Mouse (Mus musculus): Measurements from ENCODE around the gene Pla2g5. TPM values are rescaled to one million over a fixed set of nuclear protein-coding genes. Genes with fewer than 3 reads are reported as not detected.

Pla2g5 gene
- polyA plus RNA-seq, 1 experiment from 2014 or later, result not detected

DNA sequence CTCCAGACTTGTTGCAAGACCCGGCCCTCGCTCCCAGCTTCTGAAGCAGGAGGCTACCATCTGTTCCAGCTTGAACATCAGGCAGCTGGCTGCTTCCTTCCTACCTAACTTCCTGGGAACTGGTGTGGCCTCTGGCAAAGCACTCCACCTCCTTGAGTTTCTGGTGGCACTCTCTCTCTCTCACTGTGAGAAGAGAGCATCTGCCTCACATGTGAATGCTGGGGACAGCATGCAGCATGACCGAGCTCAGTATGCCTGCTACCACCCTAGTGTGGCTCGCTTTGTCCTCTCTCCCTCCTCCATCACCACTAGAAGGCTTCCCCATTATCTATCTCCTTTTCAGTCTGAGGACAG, 66.1 kb downstream of the Pla2g5 start:
- 46% methylated on average over 4 of the region's 4 CpGs for whole genome bisulfite sequencing (ENCODE audit: insufficient replicate concordance)
- ATAC-seq (ENCODE audit: low read depth), result no peak

DNA sequence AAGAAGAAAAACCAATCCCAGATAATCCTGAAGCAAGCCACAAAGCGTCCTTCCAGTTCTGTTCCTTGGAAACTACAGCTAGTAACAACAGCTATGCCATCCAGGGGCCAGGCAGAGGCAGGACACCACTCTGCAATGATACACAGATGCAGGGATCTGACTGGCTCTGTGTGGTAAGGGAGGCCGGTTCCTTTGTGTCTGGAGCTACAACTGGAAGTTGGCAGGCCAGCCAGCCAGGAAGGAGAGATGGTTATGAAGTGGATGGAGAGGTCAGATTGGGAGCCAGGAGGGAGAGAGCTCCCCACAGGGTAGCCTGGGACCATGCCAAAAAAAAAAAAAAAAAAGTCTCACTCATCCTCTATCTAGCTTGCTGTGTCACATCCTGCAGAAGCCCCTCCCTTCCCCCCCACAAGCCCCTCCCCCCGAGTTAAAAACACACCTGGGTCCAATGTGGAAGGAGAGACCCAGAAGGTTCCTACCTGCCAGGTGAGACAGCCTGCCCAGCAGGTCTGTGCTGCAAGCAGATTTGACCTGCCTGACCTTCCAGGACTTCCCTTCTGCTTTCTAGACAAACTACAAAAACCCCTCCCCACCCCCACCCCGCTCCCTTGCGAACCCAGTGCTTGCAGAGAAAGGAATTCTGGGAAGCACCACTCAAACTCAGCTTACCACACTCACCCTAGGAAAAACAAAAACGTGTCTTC, 66.6 kb downstream of the Pla2g5 start:
- H3K4me1 ChIP-seq (ENCODE audit: control insufficient read depth, low read depth, low read length), result no peaks in the 10 kb centered on the region
- H3K27me3 ChIP-seq (ENCODE audit: control insufficient read depth, insufficient read depth, low read depth, low read length), result no peaks in the 10 kb centered on the region
- no peak overlapping the region for H3K4me2 ChIP-seq (ENCODE audit: low read depth, low read length)
- no peak for ATAC-seq (ENCODE audit: low read depth)
- H3K4me3 ChIP-seq (ENCODE audit: low read depth, low read length), result no peak overlapping the region
- H3K9me3 ChIP-seq (replicated peaks; ENCODE audit: control insufficient read depth, low read length), result no peaks in the 10 kb centered on the region
- H3K27ac ChIP-seq (ENCODE audit: low read length), result no peak overlapping the region
- H3K9ac ChIP-seq (ENCODE audit: low read depth, low read length), result no peak overlapping the region
- no peaks in the 10 kb centered on the region for H3K36me3 ChIP-seq (ENCODE audit: control insufficient read depth, insufficient read depth)
- 20% methylated on average over 6 of the region's 6 CpGs for WGBS (ENCODE audit: insufficient replicate concordance)

More for the DNA sequence above, 66.1 kb downstream of the Pla2g5 start:
- Histone ChIP-seq H3K27me3 (ENCODE audit: control insufficient read depth, insufficient read depth, low read depth, low read length) (no peaks in the 10 kb centered on the region), H3K36me3 (ENCODE audit: control insufficient read depth, insufficient read depth) (no peaks in the 10 kb centered on the region), H3K4me2 (ENCODE audit: low read depth, low read length) (no peak overlapping the region), H3K4me3 (ENCODE audit: low read depth, low read length) (no peak overlapping the region), H3K9ac (ENCODE audit: low read depth, low read length) (no peak overlapping the region), H3K4me1 (ENCODE audit: control insufficient read depth, low read depth, low read length) (no peaks in the 10 kb centered on the region), H3K27ac (ENCODE audit: low read length) (no peak overlapping the region), H3K9me3 (replicated peaks; ENCODE audit: control insufficient read depth, low read length) (no peaks in the 10 kb centered on the region)

DNA sequence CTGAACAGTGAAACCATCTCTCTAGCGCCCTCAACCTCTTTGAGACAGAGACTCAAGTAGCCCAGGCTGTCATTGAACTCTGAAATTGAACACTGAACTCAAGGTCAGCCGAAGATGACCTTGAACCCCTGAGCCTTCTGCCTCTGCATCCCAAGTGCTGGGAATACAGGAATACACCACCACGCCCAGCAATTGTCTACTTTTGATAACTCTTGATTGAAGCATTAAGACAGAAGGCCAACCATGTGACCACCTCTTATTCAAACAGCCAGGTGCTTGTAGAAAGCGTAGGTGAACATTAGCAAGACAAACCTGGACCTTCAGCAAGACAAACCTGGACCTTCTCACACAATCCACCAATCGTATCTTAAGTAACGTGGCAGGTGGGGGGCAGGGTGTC, 68.9 kb downstream of the Pla2g5 start:
- H3K4me1 ChIP-seq (ENCODE audit: control insufficient read depth, low read depth, low read length), result no peaks in the 10 kb centered on the region
- WGBS (ENCODE audit: insufficient replicate concordance), result 58% methylated on average over 6 of the region's 6 CpGs

DNA sequence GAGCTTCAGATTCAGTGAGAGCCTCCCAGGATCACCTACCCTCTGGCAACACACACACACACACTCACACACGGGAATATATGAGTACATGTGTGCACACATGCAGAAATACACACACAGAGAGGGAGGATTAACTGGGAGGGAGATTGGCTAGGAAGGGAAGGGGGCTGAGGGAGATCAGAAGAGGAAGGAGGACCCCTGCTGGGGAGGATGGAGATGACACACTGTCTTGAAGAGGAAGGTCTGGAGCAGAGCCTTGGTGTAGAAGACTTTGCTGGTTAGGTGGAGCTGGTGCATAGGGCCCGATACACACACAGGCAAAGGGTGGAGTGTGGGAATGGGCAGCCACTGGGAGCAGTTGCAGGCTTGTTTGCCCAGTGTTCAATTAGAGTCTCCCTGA, 70.0 kb downstream of the Pla2g5 start:
- no peaks in the 10 kb centered on the region for H3K27me3 ChIP-seq (ENCODE audit: control insufficient read depth, insufficient read depth, low read depth, low read length)
- no peak overlapping the region for H3K4me3 ChIP-seq (ENCODE audit: low read depth, low read length)
- H3K4me2 ChIP-seq (ENCODE audit: low read depth, low read length), result no peak overlapping the region
- no peaks in the 10 kb centered on the region for H3K36me3 ChIP-seq (ENCODE audit: control insufficient read depth, insufficient read depth)
- WGBS (ENCODE audit: insufficient replicate concordance), result 41% methylated on average over 2 of the region's 2 CpGs
- no peak overlapping the region for H3K9ac ChIP-seq (ENCODE audit: low read depth, low read length)
- no peak overlapping the region for H3K27ac ChIP-seq (ENCODE audit: low read length)
- no peak for ATAC-seq (ENCODE audit: low read depth)
- H3K4me1 ChIP-seq (ENCODE audit: control insufficient read depth, low read depth, low read length), result no peaks in the 10 kb centered on the region
- H3K9me3 ChIP-seq (replicated peaks; ENCODE audit: control insufficient read depth, low read length), result no peaks in the 10 kb centered on the region

More for the DNA sequence above, 68.9 kb downstream of the Pla2g5 start:
- H3K9me3 ChIP-seq (replicated peaks; ENCODE audit: control insufficient read depth, low read length), result no peaks in the 10 kb centered on the region
- H3K9ac ChIP-seq (ENCODE audit: low read depth, low read length), result no peak overlapping the region
- no peak overlapping the region for H3K27ac ChIP-seq (ENCODE audit: low read length)
- ATAC-seq (ENCODE audit: low read depth), result no peak
- no peak overlapping the region for H3K4me3 ChIP-seq (ENCODE audit: low read depth, low read length)
- H3K36me3 ChIP-seq (ENCODE audit: control insufficient read depth, insufficient read depth), result no peaks in the 10 kb centered on the region
- no peak overlapping the region for H3K4me2 ChIP-seq (ENCODE audit: low read depth, low read length)
- no peaks in the 10 kb centered on the region for H3K27me3 ChIP-seq (ENCODE audit: control insufficient read depth, insufficient read depth, low read depth, low read length)

DNA sequence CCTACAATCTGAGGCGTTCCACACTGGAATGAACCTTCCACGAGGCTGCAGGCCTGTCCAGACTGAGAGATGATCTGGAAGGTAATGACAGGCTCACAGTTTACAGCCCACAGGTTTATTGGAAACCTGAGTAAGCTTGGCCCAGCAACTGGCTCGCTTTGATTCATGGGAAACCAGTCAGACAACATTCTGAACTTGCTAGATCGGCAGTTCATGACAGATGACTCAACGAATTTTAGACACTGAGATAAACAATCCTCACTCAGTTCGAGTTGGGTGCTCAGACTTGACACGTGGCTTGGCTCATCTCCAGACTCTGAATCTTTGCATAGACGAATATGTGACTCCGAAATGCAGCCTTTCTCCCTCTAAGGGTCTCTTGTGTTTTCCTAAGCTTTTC, 70.7 kb downstream of the Pla2g5 start:
- Histone ChIP-seq H3K36me3 (ENCODE audit: control insufficient read depth, insufficient read depth) (no peaks in the 10 kb centered on the region), H3K9me3 (replicated peaks; ENCODE audit: control insufficient read depth, low read length) (no peaks in the 10 kb centered on the region), H3K4me1 (ENCODE audit: control insufficient read depth, low read depth, low read length) (no peaks in the 10 kb centered on the region), H3K4me3 (ENCODE audit: low read depth, low read length) (no peak overlapping the region), H3K27ac (ENCODE audit: low read length) (no peak overlapping the region), H3K27me3 (ENCODE audit: control insufficient read depth, insufficient read depth, low read depth, low read length) (no peaks in the 10 kb centered on the region), H3K4me2 (ENCODE audit: low read depth, low read length) (no peak overlapping the region), H3K9ac (ENCODE audit: low read depth, low read length) (no peak overlapping the region)
- ATAC-seq (ENCODE audit: low read depth), result no peak
- WGBS (ENCODE audit: insufficient replicate concordance), result 34% methylated on average over 9 of the region's 9 CpGs

DNA sequence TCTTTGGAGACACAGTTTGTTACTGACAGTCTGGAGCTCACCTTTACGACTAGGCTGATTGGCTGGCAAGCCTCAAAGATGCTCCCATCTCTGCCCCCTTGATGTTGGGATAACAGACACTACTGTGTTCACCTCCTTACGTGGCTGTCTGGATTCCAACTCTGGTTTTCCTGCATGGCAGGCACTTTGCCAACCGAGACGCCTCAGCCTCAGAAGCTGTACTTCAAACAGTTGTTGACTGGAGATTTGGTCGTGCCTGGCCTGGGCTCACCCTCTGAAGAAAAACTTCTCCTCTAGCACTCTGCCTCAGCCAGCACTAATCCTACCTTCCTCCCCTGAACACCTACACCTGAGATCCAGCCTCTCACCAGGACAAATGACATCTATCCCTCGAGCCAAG, 71.8 kb downstream of the Pla2g5 start:
- H3K27ac ChIP-seq (ENCODE audit: low read length), result no peak overlapping the region
- H3K4me1 ChIP-seq (ENCODE audit: control insufficient read depth, low read depth, low read length), result no peaks in the 10 kb centered on the region
- H3K4me2 ChIP-seq (ENCODE audit: low read depth, low read length), result no peak overlapping the region
- WGBS (ENCODE audit: insufficient replicate concordance), result 51% methylated on average over 6 of the region's 6 CpGs
- ATAC-seq (ENCODE audit: low read depth), result no peak
- H3K9ac ChIP-seq (ENCODE audit: low read depth, low read length), result no peak overlapping the region
- no peak overlapping the region for H3K4me3 ChIP-seq (ENCODE audit: low read depth, low read length)
- no peaks in the 10 kb centered on the region for H3K27me3 ChIP-seq (ENCODE audit: control insufficient read depth, insufficient read depth, low read depth, low read length)
- no peaks in the 10 kb centered on the region for H3K9me3 ChIP-seq (replicated peaks; ENCODE audit: control insufficient read depth, low read length)
- H3K36me3 ChIP-seq (ENCODE audit: control insufficient read depth, insufficient read depth), result no peaks in the 10 kb centered on the region

DNA sequence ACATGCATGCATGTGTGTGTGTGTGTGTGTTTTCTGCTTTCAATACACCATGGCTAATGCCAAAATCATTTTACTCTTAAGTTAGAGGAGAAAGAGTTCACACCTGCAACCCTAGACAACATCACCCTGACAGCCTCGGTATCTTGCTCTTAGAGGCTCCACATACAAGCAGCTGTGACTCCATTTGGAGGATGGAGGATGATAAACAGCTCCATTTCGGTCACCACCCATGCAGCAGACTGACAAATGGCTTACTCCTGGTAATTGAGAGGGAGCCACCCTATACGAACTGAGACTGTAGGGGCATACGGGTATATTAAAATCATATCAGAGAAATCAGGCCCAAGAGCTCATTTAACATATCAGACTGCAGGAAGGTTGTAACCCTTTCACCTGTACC, 74.9 kb downstream of the Pla2g5 start:
- Histone ChIP-seq H3K27ac (ENCODE audit: low read length) (no peak overlapping the region), H3K9me3 (replicated peaks; ENCODE audit: control insufficient read depth, low read length) (no peaks in the 10 kb centered on the region), H3K4me2 (ENCODE audit: low read depth, low read length) (no peak overlapping the region), H3K9ac (ENCODE audit: low read depth, low read length) (no peak overlapping the region), H3K27me3 (ENCODE audit: control insufficient read depth, insufficient read depth, low read depth, low read length) (no peaks in the 10 kb centered on the region), H3K36me3 (ENCODE audit: control insufficient read depth, insufficient read depth) (no peaks in the 10 kb centered on the region), H3K4me1 (ENCODE audit: control insufficient read depth, low read depth, low read length) (no peaks in the 10 kb centered on the region), H3K4me3 (ENCODE audit: low read depth, low read length) (no peak overlapping the region)
- no peak for ATAC-seq (ENCODE audit: low read depth)
- 53% methylated on average over 4 of the region's 4 CpGs for WGBS (ENCODE audit: insufficient replicate concordance)

DNA sequence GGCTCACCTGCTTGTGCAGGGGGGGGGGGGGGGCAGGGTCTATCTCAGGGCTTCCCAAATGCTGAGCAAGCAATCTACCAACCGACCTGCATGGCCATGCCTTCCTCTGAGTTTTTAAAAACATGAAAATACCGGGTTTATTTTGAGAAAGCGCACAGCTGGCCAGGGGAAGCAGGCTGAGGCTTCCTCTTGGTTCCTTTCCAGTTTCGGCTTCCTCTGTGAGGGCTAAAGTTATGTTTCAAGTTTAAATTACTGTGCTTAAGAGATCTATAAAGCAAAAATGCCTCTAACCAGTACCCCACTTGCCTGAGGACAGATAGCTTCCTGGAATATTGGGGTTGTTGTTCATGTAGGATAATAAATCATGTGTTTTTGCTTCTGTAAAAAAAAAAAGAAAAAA, 77.1 kb downstream of the Pla2g5 start:
- 40% methylated on average over 4 of the region's 4 CpGs for WGBS (ENCODE audit: insufficient replicate concordance)
- H3K4me3 ChIP-seq (ENCODE audit: low read depth, low read length), result no peak overlapping the region
- ATAC-seq (ENCODE audit: low read depth), result no peak
- no peaks in the 10 kb centered on the region for H3K9me3 ChIP-seq (replicated peaks; ENCODE audit: control insufficient read depth, low read length)
- no peak overlapping the region for H3K27ac ChIP-seq (ENCODE audit: low read length)
- no peak overlapping the region for H3K4me2 ChIP-seq (ENCODE audit: low read depth, low read length)
- no peak overlapping the region for H3K9ac ChIP-seq (ENCODE audit: low read depth, low read length)
- no peaks in the 10 kb centered on the region for H3K27me3 ChIP-seq (ENCODE audit: control insufficient read depth, insufficient read depth, low read depth, low read length)
- no peaks in the 10 kb centered on the region for H3K36me3 ChIP-seq (ENCODE audit: control insufficient read depth, insufficient read depth)
- H3K4me1 ChIP-seq (ENCODE audit: control insufficient read depth, low read depth, low read length), result no peaks in the 10 kb centered on the region

DNA sequence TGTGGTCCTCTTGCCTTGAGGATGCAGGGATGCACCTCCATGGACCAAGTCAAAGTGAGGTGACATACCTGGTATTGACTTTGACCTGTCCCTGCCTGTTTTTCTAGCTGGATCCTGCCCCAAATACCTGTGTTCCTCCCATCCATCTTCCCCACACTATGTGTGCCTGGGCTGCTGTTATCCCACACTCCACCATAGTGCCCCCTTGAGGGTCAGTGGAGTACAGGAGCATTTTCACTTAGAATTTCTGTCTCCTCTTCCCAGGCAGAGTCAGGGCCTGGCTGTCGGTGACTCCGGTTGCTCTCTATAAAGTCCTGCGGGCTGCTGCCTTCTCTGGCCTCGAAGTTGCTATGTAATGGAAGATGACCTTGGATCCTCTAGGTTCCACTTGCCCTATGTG, 77.6 kb downstream of the Pla2g5 start:
- Histone ChIP-seq H3K36me3 (ENCODE audit: control insufficient read depth, insufficient read depth) (no peaks in the 10 kb centered on the region), H3K4me1 (ENCODE audit: control insufficient read depth, low read depth, low read length) (no peaks in the 10 kb centered on the region), H3K4me2 (ENCODE audit: low read depth, low read length) (no peak overlapping the region), H3K9me3 (replicated peaks; ENCODE audit: control insufficient read depth, low read length) (no peaks in the 10 kb centered on the region), H3K4me3 (ENCODE audit: low read depth, low read length) (no peak overlapping the region), H3K27me3 (ENCODE audit: control insufficient read depth, insufficient read depth, low read depth, low read length) (no peaks in the 10 kb centered on the region), H3K9ac (ENCODE audit: low read depth, low read length) (no peak overlapping the region), H3K27ac (ENCODE audit: low read length) (no peak overlapping the region)
- ATAC-seq (ENCODE audit: low read depth), result no peak
- 36% methylated on average over 4 of the region's 4 CpGs for WGBS (ENCODE audit: insufficient replicate concordance)
